Mouse (Mus musculus): ENCODE results near the gene 4930402H24Rik. TPM values are rescaled to one million over a fixed set of nuclear protein-coding genes. Genes with fewer than 3 reads are reported as not detected.

4930402H24Rik gene
- total RNA-seq, 2 experiments from 2014 or later = 72.2 to 80.0 TPM

GRCm38 (mm10) chr2:130740096-130740495, 166.1 kb downstream of the 4930402H24Rik start:
- no peak for DNase-seq (ENCODE audit: extremely low spot score in 1 of 2, low spot score in 1 of 2)

DNA sequence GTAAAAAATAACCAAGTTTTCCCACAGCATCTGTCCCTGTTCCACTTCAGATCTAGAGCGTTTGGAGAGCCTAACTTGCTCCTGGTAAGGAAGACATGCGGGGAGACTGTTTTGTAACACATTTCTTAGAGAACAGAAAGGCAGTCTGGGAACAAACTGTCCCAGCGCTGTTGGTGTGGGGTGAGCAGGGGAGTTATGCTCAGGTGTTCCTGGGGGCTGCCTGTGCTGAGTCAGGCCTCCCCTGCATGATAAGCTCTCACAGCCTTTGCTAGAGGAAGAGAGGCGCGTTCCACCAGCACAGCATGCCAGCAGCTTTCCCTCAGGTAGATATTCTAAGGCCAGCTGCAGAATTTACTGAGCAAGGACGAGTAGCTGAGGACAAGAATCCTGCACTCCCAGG, 168.2 kb downstream of the 4930402H24Rik start:
- no peak for DNase-seq (ENCODE audit: extremely low spot score in 1 of 2, low spot score in 1 of 2)

- no peak for DNase-seq (ENCODE audit: extremely low spot score in 1 of 2, low spot score in 1 of 2)
Observed at GRCm38 (mm10) chr2:130735281-130735680, 170.9 kb downstream of the 4930402H24Rik start.

DNA sequence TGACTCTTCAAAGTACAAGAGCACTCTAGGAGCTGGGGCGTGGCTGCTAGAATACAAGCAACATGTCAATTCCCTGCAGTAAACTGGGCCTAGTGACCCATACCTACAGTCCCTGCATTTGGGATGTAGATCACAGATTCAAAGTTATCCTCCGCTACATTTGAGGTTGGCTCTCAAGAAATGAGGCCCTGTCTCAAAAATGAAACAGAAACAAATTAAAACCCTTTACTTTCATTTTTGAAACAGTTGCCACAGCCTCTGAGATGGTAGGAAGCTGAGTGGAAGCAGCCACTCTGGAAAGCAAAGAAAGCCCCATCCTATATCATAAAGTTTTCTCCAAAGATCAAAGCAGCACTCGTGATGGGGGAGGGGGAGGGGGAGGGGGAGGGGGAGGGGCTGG, 172.8 kb downstream of the 4930402H24Rik start:
- no peak for DNase-seq (ENCODE audit: extremely low spot score in 1 of 2, low spot score in 1 of 2)

DNA sequence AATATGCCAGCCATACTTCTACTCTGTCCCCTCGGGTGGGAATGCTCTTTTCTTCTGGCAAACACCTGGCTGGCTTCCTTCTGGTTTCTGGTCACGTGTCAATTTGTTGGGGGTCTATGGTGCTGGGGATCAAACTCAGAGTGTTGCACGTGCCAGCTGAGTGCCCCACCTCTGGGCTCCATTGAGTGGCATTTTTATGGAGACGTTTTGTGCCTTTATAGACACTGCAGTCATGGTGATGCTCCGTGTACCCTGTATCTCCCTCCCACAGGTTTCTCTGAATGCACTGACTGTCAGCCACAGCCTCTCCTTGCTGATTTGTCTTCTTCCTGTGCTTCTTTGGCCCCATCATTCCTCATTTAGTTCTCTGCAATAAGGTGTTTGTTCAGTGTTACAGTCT, 174.4 kb downstream of the 4930402H24Rik start:
- no peak for DNase-seq (ENCODE audit: extremely low spot score in 1 of 2, low spot score in 1 of 2)

DNA sequence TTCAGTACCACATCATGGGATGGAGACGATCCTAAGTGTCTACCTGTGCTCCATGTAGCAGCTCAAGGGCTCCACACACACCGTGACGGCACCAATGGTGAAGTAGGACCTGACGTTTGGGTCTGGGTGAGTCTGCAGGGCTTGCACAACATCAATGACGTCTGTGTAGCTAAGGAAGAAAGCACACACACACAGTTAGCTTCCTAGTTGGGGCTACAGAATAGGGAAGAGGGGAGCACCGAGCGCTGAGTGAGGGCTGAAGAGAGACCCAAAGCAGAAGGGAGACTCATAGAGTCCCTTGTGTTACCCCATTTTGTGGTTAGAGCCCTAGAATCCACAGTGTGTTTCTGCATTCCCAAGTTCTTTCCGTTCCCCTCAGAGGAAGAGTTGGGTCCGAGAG, 175.5 kb downstream of the 4930402H24Rik start:
- DNase-seq (ENCODE audit: extremely low spot score in 1 of 2, low spot score in 1 of 2) = no peak

GRCm38 (mm10) chr2:130728906-130729585, 177.2 kb downstream of the 4930402H24Rik start:
- DNase-seq (ENCODE audit: extremely low spot score in 1 of 2, low spot score in 1 of 2) = no peak

DNA sequence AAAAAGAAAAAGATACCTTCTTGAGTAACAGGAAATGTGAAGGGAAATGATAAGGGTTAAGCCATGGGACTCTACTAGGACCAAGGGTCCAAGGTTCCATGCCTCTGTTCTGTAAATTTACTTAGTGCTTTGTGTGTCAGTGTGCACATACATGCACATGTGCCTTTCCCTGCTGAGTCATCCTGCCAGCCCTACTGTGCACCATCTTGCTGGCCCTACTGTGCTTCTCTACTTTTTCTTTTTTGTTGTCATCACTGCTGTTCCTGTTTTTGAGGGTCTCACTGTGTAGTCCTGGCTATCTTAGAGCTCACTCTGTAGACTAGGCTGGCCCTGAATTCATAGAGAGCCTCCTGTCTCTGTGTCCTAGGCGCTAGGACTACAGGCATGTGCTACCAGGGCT, 178.5 kb downstream of the 4930402H24Rik start:
- DNase-seq (ENCODE audit: extremely low spot score in 1 of 2, low spot score in 1 of 2) = no peak

DNA sequence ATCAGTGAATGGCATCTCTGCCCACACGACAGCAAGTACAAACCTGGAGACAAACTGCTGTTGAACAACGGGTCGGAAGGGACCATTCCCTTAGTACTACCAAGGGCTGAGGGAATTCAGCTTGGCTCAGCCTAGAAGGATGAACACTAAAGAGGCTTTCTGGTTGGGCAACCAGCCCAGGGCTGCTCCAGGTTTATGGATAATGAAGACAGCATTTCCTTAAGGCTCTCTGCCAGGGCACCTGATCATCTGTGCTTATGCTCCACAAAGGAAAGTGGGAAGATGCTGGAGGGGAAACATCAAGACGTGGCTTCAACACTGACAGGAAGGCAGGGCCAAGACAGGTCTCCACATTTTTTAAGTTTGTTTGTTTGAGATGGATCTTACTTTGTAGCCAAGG, 181.8 kb downstream of the 4930402H24Rik start:
- DNase-seq (ENCODE audit: extremely low spot score in 1 of 2, low spot score in 1 of 2) = no peak

GRCm38 (mm10) chr2:130717951-130718350, 188.3 kb downstream of the 4930402H24Rik start:
- no peak for DNase-seq (ENCODE audit: extremely low spot score in 1 of 2, low spot score in 1 of 2)

- DNase-seq (ENCODE audit: extremely low spot score in 1 of 2, low spot score in 1 of 2) = no peak
Observed at GRCm38 (mm10) chr2:130707057-130707456, 199.1 kb downstream of the 4930402H24Rik start.

GRCm38 (mm10) chr2:130706602-130707001, 199.6 kb downstream of the 4930402H24Rik start:
- no peak for DNase-seq (ENCODE audit: extremely low spot score in 1 of 2, low spot score in 1 of 2)

- no peak for DNase-seq (ENCODE audit: extremely low spot score in 1 of 2, low spot score in 1 of 2)
Observed at GRCm38 (mm10) chr2:130705178-130705577, 201.0 kb downstream of the 4930402H24Rik start.

DNA sequence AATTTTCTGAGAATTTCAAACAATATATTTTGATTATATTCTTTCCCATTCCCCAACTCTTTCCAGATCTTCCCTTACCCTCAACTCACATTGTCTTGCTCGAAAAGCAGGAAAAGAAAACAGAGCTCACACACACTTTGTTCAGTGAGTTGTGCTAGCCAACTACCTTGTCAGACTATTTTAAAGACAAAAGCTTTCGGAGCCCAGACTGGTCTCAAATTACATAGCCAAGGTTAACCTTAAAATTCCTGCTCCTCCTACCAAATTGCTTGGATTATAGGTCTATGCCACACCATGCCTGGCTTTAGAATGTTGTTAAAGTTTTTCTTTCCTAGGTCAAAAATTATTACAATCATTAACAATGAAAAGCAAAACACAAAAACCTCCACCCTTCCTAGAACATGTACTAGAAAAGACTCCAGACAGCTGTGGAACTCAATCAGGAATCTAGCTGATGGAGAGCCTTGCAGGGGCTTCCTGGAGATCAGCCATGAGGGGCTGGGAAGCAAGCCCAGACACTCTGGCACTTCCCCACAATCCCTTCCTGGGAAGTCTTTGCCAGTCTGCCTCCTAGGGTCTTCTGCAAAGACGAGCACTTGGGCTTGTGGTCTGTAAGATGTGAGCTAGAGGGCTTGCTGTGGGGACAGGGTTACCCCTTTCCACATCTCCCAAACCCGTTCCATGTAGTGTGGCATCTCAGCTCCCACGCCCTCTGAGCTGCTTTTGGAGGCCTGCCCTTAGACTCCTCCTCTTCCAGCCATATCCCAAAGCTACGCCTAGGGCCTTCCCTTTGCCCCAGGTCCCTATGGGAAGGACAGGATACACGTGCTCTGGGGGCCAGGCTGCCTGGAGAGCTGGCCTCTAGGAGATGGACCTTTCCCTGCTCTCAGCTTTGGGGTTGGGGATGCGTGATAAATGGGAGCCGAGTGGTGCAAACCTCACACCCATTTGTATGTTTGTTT, 201.9 kb downstream of the 4930402H24Rik start:
- DNase-seq (ENCODE audit: extremely low spot score in 1 of 2, low spot score in 1 of 2) = no peak

DNA sequence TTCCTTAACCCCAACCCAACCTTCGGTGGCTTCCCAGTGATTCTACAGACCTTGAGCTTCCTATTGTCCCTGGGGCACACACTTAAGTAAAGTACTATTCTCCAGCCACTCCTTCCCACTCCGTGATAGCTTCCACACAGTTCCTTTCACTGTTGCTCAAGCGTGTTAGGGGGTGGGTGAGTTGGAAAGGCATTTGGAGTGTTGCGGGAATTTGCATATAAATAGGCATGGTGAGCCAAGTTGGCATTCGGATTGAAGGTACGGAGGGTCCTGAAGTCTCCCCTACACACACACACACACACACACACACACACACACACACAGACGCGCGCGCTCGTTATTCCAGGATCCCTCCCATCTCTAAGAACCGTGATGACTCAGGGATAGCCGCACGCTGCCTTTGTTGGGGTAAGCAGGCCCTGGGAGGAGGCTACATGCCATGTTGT, 208.4 kb downstream of the 4930402H24Rik start:
- DNase-seq (ENCODE audit: extremely low spot score in 1 of 2, low spot score in 1 of 2) = no peak

DNA sequence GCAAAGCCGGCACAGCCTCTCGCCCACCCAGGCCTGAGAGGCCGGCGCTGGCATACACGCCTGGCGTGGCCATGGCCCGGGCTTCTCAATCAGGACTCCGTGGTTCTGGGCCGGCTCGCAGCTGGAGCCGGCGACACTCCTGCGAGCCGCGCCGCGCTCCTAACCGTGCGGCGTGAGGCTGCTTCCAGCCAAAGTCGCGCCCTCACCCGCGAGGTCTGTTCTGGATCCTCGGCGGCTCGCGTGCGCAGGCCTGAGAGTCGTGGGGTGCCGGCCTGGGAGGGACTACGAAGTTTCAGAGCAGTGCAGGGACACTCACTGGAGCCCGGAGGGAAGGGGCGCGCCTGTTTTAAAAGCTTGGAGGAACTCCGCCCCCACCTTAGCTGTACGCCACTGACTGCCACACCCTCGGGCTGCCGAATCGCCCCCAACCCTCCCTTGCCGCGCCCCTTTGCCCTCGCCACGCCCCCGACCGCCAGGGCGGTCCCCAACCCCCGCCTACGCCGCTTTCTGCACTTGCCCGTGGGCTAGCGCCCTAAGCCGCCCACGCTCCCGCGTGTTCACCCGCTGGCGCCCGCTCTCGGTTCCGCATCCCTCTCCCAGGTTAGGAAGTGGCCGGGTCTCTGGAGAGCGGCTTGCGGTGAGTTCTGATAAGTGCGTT, 208.9 kb downstream of the 4930402H24Rik start, which contains the start of gene Slc4a11:
Slc4a11 (minus strand) TSS at position 367 of the 658 bp plus-strand sequence.
- DNase-seq (ENCODE audit: extremely low spot score in 1 of 2, low spot score in 1 of 2) = no peak

GRCm38 (mm10) chr2:130696700-130697152, 209.5 kb downstream of the 4930402H24Rik start:
- no peak for DNase-seq (ENCODE audit: extremely low spot score in 1 of 2, low spot score in 1 of 2)

- no peak for DNase-seq (ENCODE audit: extremely low spot score in 1 of 2, low spot score in 1 of 2)
Observed at GRCm38 (mm10) chr2:130693563-130693962, 212.6 kb downstream of the 4930402H24Rik start.

DNA sequence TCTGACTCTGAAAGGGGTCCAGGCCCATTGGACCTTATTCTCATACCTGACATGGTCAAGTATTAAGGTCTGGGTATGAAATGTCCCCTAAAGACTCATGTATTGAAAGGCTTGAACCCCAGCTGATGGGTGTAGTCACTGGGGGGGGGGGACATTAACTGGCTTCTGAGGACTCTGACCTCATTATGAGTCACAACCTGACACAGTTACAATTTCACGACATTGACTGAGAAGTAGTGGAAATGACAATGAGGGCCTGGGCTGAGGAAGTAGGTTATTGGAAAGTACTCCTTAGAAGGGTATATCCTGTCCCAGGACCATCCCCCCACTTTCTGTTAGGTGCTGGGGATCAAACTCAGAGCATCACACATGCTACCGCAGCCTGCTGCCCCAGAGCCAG, 217.2 kb downstream of the 4930402H24Rik start:
- no peak for DNase-seq (ENCODE audit: extremely low spot score in 1 of 2, low spot score in 1 of 2)

- DNase-seq (ENCODE audit: extremely low spot score in 1 of 2, low spot score in 1 of 2) = no peak
Observed at GRCm38 (mm10) chr2:130685426-130685825, 220.8 kb downstream of the 4930402H24Rik start.

GRCm38 (mm10) chr2:130681531-130681930, 224.7 kb downstream of the 4930402H24Rik start:
- no peak for DNase-seq (ENCODE audit: extremely low spot score in 1 of 2, low spot score in 1 of 2)

All from layer of hippocampus, postnatal 25 days (tissue).